Mouse (Mus musculus): ENCODE measurements around the gene Lbh. TPM values are rescaled to one million over a fixed set of nuclear protein-coding genes. Genes with fewer than 3 reads are reported as not detected.

The Lbh gene
- polyA plus RNA-seq, 1 experiment from 2014 or later: 5.3 TPM

DNA sequence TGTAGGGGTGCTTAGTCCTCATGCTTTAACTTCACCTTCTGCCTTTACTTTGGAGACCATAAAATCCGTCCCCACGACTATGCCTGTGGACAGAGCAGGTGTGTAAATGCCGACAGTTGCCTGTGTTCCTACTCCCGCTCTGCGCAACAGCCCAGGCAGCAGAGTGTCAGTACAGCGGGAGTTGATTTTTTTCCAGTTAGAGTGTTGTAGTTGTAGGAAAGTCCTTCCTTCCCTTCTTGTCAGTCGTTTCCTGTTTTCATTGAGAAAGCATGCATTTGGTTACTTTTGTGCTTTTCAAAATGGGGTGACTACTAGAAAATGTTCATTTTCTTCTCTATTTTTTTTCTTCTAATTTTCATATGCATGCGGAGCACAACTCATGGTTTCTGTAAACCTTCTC lies 8.9 kb downstream of the Lbh start:
- Histone ChIP-seq H3K9ac (no peak overlapping the region), H3K36me3 (ENCODE audit: poor library complexity, severe bottlenecking) (peaks cover 35% of the 10 kb centered on the region), H3K27me3 (no peaks in the 10 kb centered on the region), H3K27ac (no peak overlapping the region), H3K9me3 (replicated peaks) (0 out of 2 replicates have a peak, but pooled peaks cover under 1% of the 10 kb centered on the region), H3K4me1 (peaks cover 45% of the 10 kb centered on the region), H3K4me3 (no peak overlapping the region), H3K4me2 (no peak overlapping the region)
- no peak for ATAC-seq
- 89% methylated on average over 8 of the region's 8 CpGs for WGBS

GRCm38 (mm10) chr17:72933116-72933515 lies 15.0 kb downstream of the Lbh start:
- H3K9me3 ChIP-seq (replicated peaks): 0 out of 2 replicates have a peak, but pooled peaks cover 6% of the 10 kb centered on the region
- H3K4me3 ChIP-seq: no peak overlapping the region
- peaks cover 30% of the 10 kb centered on the region for H3K36me3 ChIP-seq (ENCODE audit: poor library complexity, severe bottlenecking)
- H3K4me2 ChIP-seq: no peak overlapping the region
- no peak overlapping the region for H3K27ac ChIP-seq
- ATAC-seq: no peak
- WGBS: 94% methylated on average over 4 of the region's 4 CpGs
- no peaks in the 10 kb centered on the region for H3K4me1 ChIP-seq
- H3K9ac ChIP-seq: no peak overlapping the region
- H3K27me3 ChIP-seq: no peaks in the 10 kb centered on the region

DNA sequence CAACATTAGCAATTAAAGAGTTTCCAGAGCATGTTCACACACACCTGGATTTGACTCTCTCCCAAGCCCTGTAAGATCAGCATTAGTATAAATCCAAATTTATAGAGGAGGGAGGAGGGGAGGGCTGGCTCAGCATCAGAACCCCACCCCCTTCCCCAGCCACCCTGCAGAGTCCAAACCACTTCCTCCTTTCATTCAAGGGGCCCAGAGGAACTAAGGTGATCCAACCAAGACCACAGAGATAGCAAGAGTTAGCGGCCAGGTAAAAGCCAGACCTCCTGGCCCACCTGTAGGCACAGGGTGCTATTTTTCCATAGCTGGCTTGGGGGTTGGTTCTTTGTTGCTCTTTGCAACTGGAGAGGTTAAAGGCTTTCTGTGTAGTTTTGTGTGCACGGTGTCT lies 16.0 kb downstream of the Lbh start:
- H3K9ac ChIP-seq: no peak overlapping the region
- no peak overlapping the region for H3K4me3 ChIP-seq
- H3K4me2 ChIP-seq: no peak overlapping the region
- H3K27me3 ChIP-seq: no peaks in the 10 kb centered on the region
- no peaks in the 10 kb centered on the region for H3K4me1 ChIP-seq
- H3K9me3 ChIP-seq (replicated peaks): 0 out of 2 replicates have a peak, but pooled peaks cover 6% of the 10 kb centered on the region
- peaks cover 34% of the 10 kb centered on the region for H3K36me3 ChIP-seq (ENCODE audit: poor library complexity, severe bottlenecking)
- ATAC-seq: no peak
- WGBS: 50% methylated on average over 2 of the region's 2 CpGs
- H3K27ac ChIP-seq: no peak overlapping the region

DNA sequence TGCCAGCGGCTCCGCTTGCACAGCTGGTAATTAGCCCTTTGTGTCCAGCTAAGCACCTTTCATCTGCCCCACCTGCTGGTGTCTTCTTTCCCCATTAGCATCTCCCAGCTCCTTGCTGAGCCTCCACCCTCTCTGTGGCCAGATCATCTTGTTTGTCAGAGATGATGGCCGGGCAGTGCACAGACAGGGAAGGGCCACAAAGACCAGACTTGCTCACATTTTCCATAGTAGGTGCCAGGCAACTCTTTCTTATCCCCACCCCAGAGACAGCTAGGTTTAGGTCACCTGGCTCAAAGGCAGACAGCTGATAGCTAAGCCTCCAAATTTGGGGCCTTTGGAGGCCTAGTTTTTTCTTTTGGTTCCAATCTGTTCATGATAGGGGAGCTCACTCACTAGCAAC lies 16.5 kb downstream of the Lbh start:
- 26% methylated on average over 3 of the region's 3 CpGs for WGBS
- H3K36me3 ChIP-seq (ENCODE audit: poor library complexity, severe bottlenecking): peaks cover 38% of the 10 kb centered on the region
- H3K9ac ChIP-seq: no peak overlapping the region
- H3K9me3 ChIP-seq (replicated peaks): 0 out of 2 replicates have a peak, but pooled peaks cover 6% of the 10 kb centered on the region
- no peak for ATAC-seq
- no peak overlapping the region for H3K4me3 ChIP-seq
- no peak overlapping the region for H3K27ac ChIP-seq
- H3K27me3 ChIP-seq: no peaks in the 10 kb centered on the region
- no peak overlapping the region for H3K4me2 ChIP-seq
- H3K4me1 ChIP-seq: no peaks in the 10 kb centered on the region

- H3K4me3 ChIP-seq: no peak overlapping the region
- H3K27me3 ChIP-seq: no peaks in the 10 kb centered on the region
- H3K4me1 ChIP-seq: no peaks in the 10 kb centered on the region
- 78% methylated on average over 7 of the region's 7 CpGs for WGBS
- H3K36me3 ChIP-seq (ENCODE audit: poor library complexity, severe bottlenecking): peaks cover 44% of the 10 kb centered on the region
- no peak overlapping the region for H3K27ac ChIP-seq
- no peak overlapping the region for H3K4me2 ChIP-seq
- H3K9me3 ChIP-seq (replicated peaks): 0 out of 2 replicates have a peak, but pooled peaks cover 6% of the 10 kb centered on the region
- no peak overlapping the region for H3K9ac ChIP-seq
- no peak for ATAC-seq
These were observed 17.8 kb downstream of the Lbh start for GRCm38 (mm10) chr17:72935921-72936320.

- Histone ChIP-seq H3K27ac (no peak overlapping the region), H3K9me3 (replicated peaks) (0 out of 2 replicates have a peak, but pooled peaks cover 6% of the 10 kb centered on the region), H3K9ac (no peak overlapping the region), H3K27me3 (no peaks in the 10 kb centered on the region), H3K4me2 (no peak overlapping the region), H3K4me1 (no peaks in the 10 kb centered on the region), H3K4me3 (no peak overlapping the region), H3K36me3 (ENCODE audit: poor library complexity, severe bottlenecking) (peaks cover 48% of the 10 kb centered on the region)
- 81% methylated on average over 3 of the region's 3 CpGs for WGBS
- no peak for ATAC-seq
These were observed 18.2 kb downstream of the Lbh start for GRCm38 (mm10) chr17:72936336-72936735.

DNA sequence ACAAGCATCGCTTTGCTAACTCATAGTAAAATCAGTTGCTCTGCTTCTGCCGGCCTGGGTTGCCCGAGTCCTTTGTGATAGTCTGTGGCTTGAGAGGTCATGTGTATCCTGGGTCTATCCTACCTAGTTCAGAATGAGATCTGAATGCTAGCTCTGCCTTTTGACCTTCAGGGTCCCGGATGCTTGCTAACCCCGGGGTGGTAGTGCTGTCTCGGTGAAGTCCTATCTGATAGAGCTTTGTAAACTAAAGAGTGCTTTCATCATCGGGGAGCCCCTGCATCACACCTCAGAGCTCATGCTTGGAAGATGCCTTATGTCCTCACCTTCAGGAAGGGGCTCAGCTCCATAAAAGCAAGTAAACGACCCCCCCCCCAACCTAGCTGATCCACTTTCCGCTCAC lies 19.1 kb downstream of the Lbh start:
- H3K4me3 ChIP-seq: no peak overlapping the region
- 0 out of 2 replicates have a peak, but pooled peaks cover 3% of the 10 kb centered on the region for H3K9me3 ChIP-seq (replicated peaks)
- no peak for ATAC-seq
- no peak overlapping the region for H3K4me2 ChIP-seq
- WGBS: 92% methylated on average over 9 of the region's 9 CpGs
- no peak overlapping the region for H3K9ac ChIP-seq
- H3K27ac ChIP-seq: no peak overlapping the region
- H3K4me1 ChIP-seq: no peaks in the 10 kb centered on the region
- no peaks in the 10 kb centered on the region for H3K27me3 ChIP-seq
- H3K36me3 ChIP-seq (ENCODE audit: poor library complexity, severe bottlenecking): peaks cover 50% of the 10 kb centered on the region

DNA sequence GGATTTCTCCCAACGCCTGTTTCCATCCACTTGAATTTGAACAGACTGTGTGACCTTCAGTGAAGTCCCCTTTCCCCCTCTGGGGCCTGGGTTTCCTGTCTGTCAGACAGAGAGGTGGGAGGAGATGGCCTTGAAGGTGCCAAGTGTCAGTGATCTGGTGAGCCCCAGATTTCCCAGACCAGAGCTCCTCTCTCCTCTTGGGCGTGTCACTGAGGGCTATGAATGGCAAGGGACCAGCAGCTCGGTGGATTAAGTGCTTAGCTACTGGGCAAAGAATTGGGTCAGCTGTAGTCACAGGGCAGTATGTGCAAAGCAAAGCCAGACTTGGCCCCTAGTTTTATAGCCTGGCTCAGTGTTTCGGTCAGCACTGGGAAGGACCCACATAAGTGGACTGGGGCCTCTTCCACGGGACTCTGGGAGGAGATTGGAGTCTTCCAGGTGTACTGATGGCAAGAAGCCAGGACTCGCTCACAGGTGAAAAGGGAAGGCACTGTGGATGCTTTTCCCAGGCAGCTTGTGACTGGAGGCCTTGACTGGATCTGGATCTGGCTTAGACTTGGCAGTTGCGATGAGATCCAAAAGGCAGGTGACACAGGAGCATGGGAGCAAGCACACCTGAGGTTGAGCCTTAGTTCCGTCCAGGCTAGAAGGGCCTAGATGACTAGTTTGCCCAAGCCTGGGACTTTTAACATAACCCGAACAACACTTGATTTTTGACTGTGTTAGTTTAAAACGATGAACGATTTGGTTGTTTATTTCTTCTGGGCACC lies 20.1 kb downstream of the Lbh start:
- H3K9me3 ChIP-seq (replicated peaks): no peaks in the 10 kb centered on the region
- H3K4me3 ChIP-seq: no peak overlapping the region
- WGBS: 89% methylated on average over 11 of the region's 11 CpGs
- no peak overlapping the region for H3K9ac ChIP-seq
- ATAC-seq: no peak
- H3K4me2 ChIP-seq: no peak overlapping the region
- no peaks in the 10 kb centered on the region for H3K27me3 ChIP-seq
- H3K36me3 ChIP-seq (ENCODE audit: poor library complexity, severe bottlenecking): peaks cover 53% of the 10 kb centered on the region
- no peaks in the 10 kb centered on the region for H3K4me1 ChIP-seq
- H3K27ac ChIP-seq: no peak overlapping the region

DNA sequence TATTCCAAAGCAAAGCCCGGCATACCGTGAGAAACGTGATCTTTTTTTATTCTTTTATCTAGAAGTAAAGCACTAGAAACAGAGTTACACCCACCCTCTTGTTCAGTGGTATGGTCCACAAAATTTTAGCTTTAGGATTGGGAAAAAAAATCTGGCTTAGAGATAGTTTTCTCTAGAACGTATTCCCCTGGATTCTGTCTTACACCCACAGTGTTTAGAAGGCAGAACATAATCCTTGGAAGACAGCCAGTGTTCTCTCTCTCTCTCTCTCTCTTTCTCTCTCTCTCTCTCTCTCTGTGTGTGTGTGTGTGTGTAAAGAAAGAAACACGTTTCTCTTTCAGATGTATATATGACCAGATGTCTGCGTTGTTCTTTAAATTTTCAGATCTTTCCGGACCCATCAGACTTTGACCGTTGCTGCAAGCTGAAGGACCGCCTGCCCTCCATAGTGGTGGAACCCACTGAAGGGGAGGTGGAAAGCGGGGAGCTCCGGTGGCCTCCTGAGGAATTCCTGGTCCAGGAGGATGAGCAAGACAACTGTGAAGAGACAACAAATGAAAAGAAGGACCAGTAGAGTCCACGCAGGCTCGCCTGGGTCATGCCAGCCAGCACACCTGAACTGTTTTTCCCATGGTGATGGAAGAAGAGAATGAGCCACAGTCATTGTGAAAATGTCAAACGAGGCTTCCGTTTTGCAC lies 20.9 kb downstream of the Lbh start:
- Histone ChIP-seq H3K36me3 (ENCODE audit: poor library complexity, severe bottlenecking) (peaks cover 51% of the 10 kb centered on the region), H3K27ac (no peak overlapping the region), H3K4me1 (no peaks in the 10 kb centered on the region), H3K9me3 (replicated peaks) (no peaks in the 10 kb centered on the region), H3K9ac (no peak overlapping the region), H3K4me2 (no peak overlapping the region), H3K27me3 (no peaks in the 10 kb centered on the region), H3K4me3 (no peak overlapping the region)
- WGBS: 89% methylated on average over 15 of the region's 15 CpGs
- no peak for ATAC-seq

- H3K9ac ChIP-seq: no peak overlapping the region
- no peak for ATAC-seq
- WGBS: 89% methylated on average over 6 of the region's 6 CpGs
- no peak overlapping the region for H3K4me3 ChIP-seq
- H3K27me3 ChIP-seq: no peaks in the 10 kb centered on the region
- H3K27ac ChIP-seq: no peak overlapping the region
- H3K36me3 ChIP-seq (ENCODE audit: poor library complexity, severe bottlenecking): peaks cover 49% of the 10 kb centered on the region
- H3K9me3 ChIP-seq (replicated peaks): no peaks in the 10 kb centered on the region
- no peaks in the 10 kb centered on the region for H3K4me1 ChIP-seq
- no peak overlapping the region for H3K4me2 ChIP-seq
These were observed 21.4 kb downstream of the Lbh start for GRCm38 (mm10) chr17:72939569-72939899.

- H3K36me3 ChIP-seq (ENCODE audit: poor library complexity, severe bottlenecking): peaks cover 31% of the 10 kb centered on the region
- WGBS: 83% methylated on average over 5 of the region's 5 CpGs
- H3K4me3 ChIP-seq: no peak overlapping the region
- H3K9me3 ChIP-seq (replicated peaks): no peaks in the 10 kb centered on the region
- H3K4me2 ChIP-seq: no peak overlapping the region
- no peak for ATAC-seq
- H3K9ac ChIP-seq: no peak overlapping the region
- no peak overlapping the region for H3K27ac ChIP-seq
- no peaks in the 10 kb centered on the region for H3K4me1 ChIP-seq
- no peaks in the 10 kb centered on the region for H3K27me3 ChIP-seq
These were observed 26.3 kb downstream of the Lbh start for GRCm38 (mm10) chr17:72944368-72944767.

- H3K4me3 ChIP-seq: no peak overlapping the region
- WGBS: 81% methylated on average over 6 of the region's 6 CpGs
These were observed 29.2 kb downstream of the Lbh start for GRCm38 (mm10) chr17:72947111-72947859.

More at GRCm38 (mm10) chr17:72947111-72947859, 29.2 kb downstream of the Lbh start:
- no peaks in the 10 kb centered on the region for H3K9me3 ChIP-seq (replicated peaks)
- no peaks in the 10 kb centered on the region for H3K27me3 ChIP-seq
- H3K9ac ChIP-seq: no peak overlapping the region
- no peak overlapping the region for H3K4me2 ChIP-seq
- H3K4me1 ChIP-seq: no peaks in the 10 kb centered on the region
- no peak for ATAC-seq
- H3K36me3 ChIP-seq (ENCODE audit: poor library complexity, severe bottlenecking): peaks cover 7% of the 10 kb centered on the region; the same call in 1 of the 2 replicates
- no peak overlapping the region for H3K27ac ChIP-seq
